Mouse (Mus musculus): ENCODE results near the gene Sel1l2. TPM values are rescaled to one million over a fixed set of nuclear protein-coding genes. Genes with fewer than 3 reads are reported as not detected.
A peak's percentile ranks its signal among the peaks of the same experiment; 100 is the strongest.

Sel1l2 gene
- polyA plus RNA-seq (2016; fragmentation: Nextera tagmentation; extraction: Ambion mirVana) = not detected in 2 replicates

DNA sequence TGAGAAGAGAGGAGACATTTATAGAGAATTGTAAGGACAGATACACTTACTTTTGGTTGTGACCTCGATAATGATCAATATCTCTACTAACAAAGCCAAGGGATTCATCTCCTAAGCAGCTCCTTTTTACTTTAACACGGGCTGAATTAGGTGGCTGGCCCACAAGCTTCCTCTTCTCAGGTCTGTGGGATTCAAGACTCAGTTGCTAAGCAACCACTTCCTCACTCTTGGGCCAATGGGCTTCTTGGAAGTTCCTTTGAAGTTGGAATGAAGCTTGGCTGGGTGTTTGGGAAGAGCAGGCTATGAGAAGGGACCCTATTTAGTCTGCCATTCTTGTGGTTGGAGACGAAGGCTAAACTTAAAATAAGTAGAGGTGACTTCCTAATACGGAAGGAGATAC lies at the start of gene Sel1l2:
Sel1l2 (minus strand) TSS at position 182 of the 400 bp plus-strand sequence.
- H3K9me3 ChIP-seq = no peaks in the 10 kb centered on the region
- no peak within 1 kb of the TSS for H3K27ac ChIP-seq
- no peaks in the 10 kb centered on the region for H3K36me3 ChIP-seq
- no peak within 1 kb of the TSS for H3K9ac ChIP-seq
- H3K4me1 ChIP-seq = no peaks in the 10 kb centered on the region
- H3K27me3 ChIP-seq = no peaks in the 10 kb centered on the region
- no peak within 1 kb of the TSS for H3K4me2 ChIP-seq (replicated peaks)
- ATAC-seq (ENCODE audit: insufficient number of reproducible peaks, insufficient read depth, low FRiP score, low TSS enrichment) = no peak
- no peak within 1 kb of the TSS for H3K4me3 ChIP-seq
- WGBS = 43% methylated on average over 4 of the region's 4 CpGs

DNA sequence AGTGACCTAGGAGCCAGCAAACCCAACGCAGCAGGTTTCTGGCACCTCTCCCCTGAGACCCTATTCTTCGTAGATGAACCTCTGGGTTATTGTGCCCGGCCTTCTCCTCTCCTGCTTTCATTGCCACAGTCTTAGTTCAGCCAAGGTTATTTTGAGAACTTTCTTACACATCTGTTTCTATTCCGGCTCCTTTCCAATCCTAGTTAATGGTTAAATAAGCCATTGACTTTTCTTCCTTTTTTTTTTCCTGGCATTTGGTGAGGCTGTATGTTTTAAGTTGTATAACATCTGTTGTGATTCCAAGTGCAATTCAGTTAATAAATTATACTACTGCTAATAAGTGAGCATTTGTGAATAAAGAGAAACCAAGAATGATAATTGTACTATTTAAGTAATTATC lies 49.6 kb upstream of the Sel1l2 start:
- Histone ChIP-seq H3K9ac (no peak overlapping the region), H3K4me3 (no peak overlapping the region), H3K27me3 (no peaks in the 10 kb centered on the region), H3K27ac (no peak overlapping the region), H3K4me1 (no peaks in the 10 kb centered on the region), H3K9me3 (no peaks in the 10 kb centered on the region), H3K36me3 (no peaks in the 10 kb centered on the region), H3K4me2 (replicated peaks) (no peak overlapping the region)
- no peak for ATAC-seq (ENCODE audit: insufficient number of reproducible peaks, insufficient read depth, low FRiP score, low TSS enrichment)
- WGBS = 57% methylated on average over 4 of the region's 4 CpGs

DNA sequence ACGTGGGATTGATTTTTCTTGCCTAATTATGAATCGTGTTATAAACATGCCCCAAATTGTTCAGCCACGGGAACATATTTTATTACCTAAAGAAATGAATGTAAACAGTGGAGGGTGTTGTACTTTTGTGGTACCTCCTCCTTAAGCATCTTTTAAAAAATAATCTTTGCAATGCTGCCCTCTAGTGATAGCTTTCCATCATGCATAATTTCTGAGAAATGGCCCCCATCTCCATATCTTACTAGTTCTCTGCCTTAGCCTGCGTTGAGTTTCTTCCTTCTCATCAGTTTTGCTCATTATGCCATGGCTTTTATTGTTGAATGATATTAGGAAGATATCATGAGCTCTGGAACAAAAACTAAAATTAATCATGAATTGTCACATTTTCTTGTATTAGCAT lies 37.8 kb upstream of the Sel1l2 start:
- no peaks in the 10 kb centered on the region for H3K36me3 ChIP-seq
- H3K4me1 ChIP-seq = no peaks in the 10 kb centered on the region
- H3K27ac ChIP-seq = no peak overlapping the region
- no peak overlapping the region for H3K9ac ChIP-seq
- no peak overlapping the region for H3K4me2 ChIP-seq (replicated peaks)
- WGBS = 15% methylated on average over 4 of the region's 4 CpGs
- no peak for ATAC-seq (ENCODE audit: insufficient number of reproducible peaks, insufficient read depth, low FRiP score, low TSS enrichment)
- H3K27me3 ChIP-seq = no peaks in the 10 kb centered on the region
- no peaks in the 10 kb centered on the region for H3K9me3 ChIP-seq
- no peak overlapping the region for H3K4me3 ChIP-seq

DNA sequence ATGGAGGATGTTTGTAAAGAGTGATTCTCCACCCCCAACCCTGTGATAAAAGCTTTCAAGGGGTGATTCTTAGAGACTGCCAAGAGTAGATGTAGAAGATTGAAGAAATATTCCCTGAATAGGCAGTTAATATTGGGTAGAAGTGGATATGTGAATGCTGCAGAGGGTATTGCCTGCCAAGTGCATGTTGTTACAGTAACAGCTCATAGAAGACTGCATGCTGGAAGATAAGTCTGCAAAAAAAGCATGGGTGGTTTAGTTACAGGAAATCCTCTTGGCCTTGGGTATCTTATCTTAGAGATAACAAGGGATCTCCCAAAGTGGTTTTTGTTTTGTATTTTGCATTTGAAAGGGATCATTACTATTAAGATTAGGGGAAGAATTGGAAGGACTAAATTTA lies 36.3 kb upstream of the Sel1l2 start:
- ATAC-seq (ENCODE audit: insufficient number of reproducible peaks, insufficient read depth, low FRiP score, low TSS enrichment) = no peak
- Histone ChIP-seq H3K27ac (no peak overlapping the region), H3K4me2 (replicated peaks) (no peak overlapping the region), H3K9ac (no peak overlapping the region), H3K4me3 (no peak overlapping the region), H3K36me3 (no peaks in the 10 kb centered on the region), H3K4me1 (no peaks in the 10 kb centered on the region), H3K27me3 (no peaks in the 10 kb centered on the region), H3K9me3 (no peaks in the 10 kb centered on the region)

DNA sequence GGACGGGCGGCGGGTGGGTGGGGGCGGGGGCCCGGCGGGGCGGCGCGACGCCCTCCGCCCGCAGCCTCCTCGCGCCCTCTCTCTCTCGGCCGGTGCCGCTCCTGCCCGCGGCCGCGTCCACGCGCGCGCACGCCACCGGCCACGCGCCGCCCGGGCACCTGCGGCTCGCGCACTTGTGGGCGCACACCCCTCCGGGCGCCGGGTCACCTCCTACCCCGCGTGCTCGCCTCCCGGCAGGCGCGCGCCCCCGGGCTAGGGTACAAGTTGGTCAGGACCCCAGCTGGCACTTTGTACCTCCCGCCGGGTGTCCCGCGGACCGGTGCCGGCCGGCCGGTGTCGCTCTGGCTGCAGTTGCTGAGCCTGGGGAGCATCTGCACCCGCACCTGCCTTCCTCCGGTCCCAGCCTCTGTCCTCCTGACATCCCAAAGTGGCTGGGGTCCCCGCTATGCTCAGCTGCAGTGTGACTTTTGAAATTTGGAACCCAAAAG lies 6.3 kb upstream of the Sel1l2 start:
- Histone ChIP-seq H3K36me3 (no peaks in the 10 kb centered on the region), H3K27ac (0 out of 2 replicates have a peak overlapping the region, but pooled peaks have one; percentile 11), H3K9ac (peak overlapping the region; percentile 72), H3K4me3 (peak overlapping the region; percentile 84), H3K27me3 (no peaks in the 10 kb centered on the region), H3K9me3 (no peaks in the 10 kb centered on the region), H3K4me2 (replicated peaks) (peak overlapping the region; percentile 94), H3K4me1 (0 out of 2 replicates have a peak, but pooled peaks cover 4% of the 10 kb centered on the region)
- peak; percentile 59 for ATAC-seq (ENCODE audit: insufficient number of reproducible peaks, insufficient read depth, low FRiP score, low TSS enrichment)
- under 1% methylated on average over 45 of the region's 58 CpGs for WGBS

DNA sequence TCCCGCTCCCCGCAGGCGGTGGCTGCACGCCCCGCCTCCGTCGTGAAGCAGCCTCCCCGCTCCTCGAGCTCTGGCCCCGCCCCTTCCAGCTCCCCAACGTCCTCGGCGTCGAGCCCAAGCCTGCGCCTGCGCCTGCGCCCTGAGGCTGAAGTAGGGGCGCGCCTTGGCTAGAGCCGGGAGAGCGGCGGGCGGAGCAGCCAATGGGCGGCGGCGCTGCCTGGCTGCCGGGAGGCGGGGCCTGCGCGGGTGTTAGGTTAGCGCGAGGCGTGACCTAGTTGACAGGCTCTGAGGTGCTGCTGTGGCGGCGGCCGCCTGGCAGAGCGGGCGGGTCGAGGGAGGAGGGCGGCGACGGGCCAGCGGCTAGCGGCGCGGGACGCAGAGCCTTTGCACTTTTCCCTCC lies 5.7 kb upstream of the Sel1l2 start, which contains the start of gene Macrod2:
Macrod2 (plus strand) TSS at position 131 of the 400 bp plus-strand sequence.
- 0 out of 2 replicates have a peak within 1 kb of the TSS, but pooled peaks have one; percentile 11 for H3K27ac ChIP-seq
- under 1% methylated on average over 46 of the region's 47 CpGs for WGBS

DNA sequence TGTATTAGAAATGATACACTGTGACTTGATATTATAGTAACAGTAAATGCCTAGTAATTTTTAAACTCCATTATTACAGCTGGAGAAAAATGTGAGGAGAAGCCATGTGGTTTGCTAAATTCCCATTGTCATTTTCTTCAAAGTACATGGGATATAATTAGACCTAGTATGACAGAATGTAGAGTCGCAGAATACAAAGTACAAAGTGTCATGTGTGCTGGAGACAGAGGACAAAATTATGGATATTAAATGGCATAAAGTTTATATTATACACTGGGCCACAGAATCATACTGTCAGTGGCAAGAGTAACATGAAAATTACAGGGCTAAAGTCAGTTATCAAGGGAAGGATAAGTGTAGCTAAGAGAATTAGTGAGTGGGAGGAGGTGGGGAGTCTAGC lies 24.7 kb downstream of the Sel1l2 start:
- Histone ChIP-seq H3K36me3 (no peaks in the 10 kb centered on the region), H3K9me3 (no peaks in the 10 kb centered on the region), H3K27me3 (no peaks in the 10 kb centered on the region), H3K27ac (no peak overlapping the region), H3K4me2 (replicated peaks) (no peak overlapping the region), H3K4me3 (no peak overlapping the region), H3K9ac (no peak overlapping the region), H3K4me1 (no peaks in the 10 kb centered on the region)
- WGBS = 65% methylated on average over 1 of the region's 1 CpGs
- ATAC-seq (ENCODE audit: insufficient number of reproducible peaks, insufficient read depth, low FRiP score, low TSS enrichment) = no peak

More for the DNA sequence above, 5.7 kb upstream of the Sel1l2 start, which contains the start of gene Macrod2:
- peak; percentile 98 for ATAC-seq (ENCODE audit: insufficient number of reproducible peaks, insufficient read depth, low FRiP score, low TSS enrichment)
- Histone ChIP-seq H3K4me1 (0 out of 2 replicates have a peak, but pooled peaks cover 4% of the 10 kb centered on the region), H3K9ac (peak within 1 kb of the TSS; percentile 72), H3K4me2 (replicated peaks) (peak within 1 kb of the TSS; percentile 94), H3K4me3 (peak within 1 kb of the TSS; percentile 84), H3K9me3 (no peaks in the 10 kb centered on the region), H3K36me3 (no peaks in the 10 kb centered on the region), H3K27me3 (no peaks in the 10 kb centered on the region)

DNA sequence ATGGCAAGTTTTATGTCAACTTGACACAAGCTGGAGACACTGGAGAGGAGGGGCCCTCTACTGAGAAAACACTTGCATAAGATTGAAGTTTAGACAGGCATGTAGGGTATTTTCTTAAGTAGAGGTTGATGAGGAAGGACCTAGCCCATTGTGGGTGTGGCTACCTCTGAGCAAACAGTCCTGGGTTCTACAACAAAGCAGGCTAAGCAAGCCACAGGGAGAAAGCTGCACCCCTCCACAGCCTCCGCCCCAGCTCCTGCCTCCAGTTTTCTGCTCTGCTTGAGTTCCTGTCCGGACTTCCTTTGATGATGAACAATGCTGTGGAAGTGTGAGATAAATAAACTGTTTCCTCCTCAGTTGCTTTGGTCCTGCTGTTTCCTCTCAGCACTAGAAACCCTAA lies 29.6 kb downstream of the Sel1l2 start:
- H3K27me3 ChIP-seq = no peaks in the 10 kb centered on the region
- no peak overlapping the region for H3K4me2 ChIP-seq (replicated peaks)
- 58% methylated on average over 2 of the region's 2 CpGs for WGBS
- H3K9me3 ChIP-seq = no peaks in the 10 kb centered on the region
- H3K9ac ChIP-seq = no peak overlapping the region
- no peaks in the 10 kb centered on the region for H3K4me1 ChIP-seq
- H3K4me3 ChIP-seq = no peak overlapping the region
- H3K27ac ChIP-seq = no peak overlapping the region
- H3K36me3 ChIP-seq = no peaks in the 10 kb centered on the region
- ATAC-seq (ENCODE audit: insufficient number of reproducible peaks, insufficient read depth, low FRiP score, low TSS enrichment) = no peak

DNA sequence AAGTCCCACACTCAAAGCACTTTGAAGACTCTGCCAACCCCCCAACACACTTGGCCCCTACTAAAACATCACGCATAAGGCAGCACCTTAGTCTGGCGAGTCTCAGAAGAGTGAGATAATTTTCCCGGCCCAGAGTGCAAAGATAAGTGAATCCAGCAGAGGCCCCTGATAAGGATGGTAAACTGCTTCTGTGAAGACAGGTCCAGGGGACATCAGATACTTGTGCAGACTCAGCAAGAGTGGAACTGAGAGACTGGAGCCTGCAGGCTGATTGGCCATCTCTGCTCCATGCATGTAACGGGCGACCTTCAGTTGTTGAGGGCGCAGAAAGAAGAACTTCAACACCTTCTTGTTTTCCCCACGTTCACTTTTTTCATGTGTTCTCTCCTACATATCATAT lies 47.1 kb downstream of the Sel1l2 start:
- Histone ChIP-seq H3K9ac (no peak overlapping the region), H3K4me3 (no peak overlapping the region), H3K36me3 (no peaks in the 10 kb centered on the region), H3K9me3 (no peaks in the 10 kb centered on the region), H3K27ac (no peak overlapping the region), H3K4me1 (no peaks in the 10 kb centered on the region), H3K27me3 (no peaks in the 10 kb centered on the region), H3K4me2 (replicated peaks) (no peak overlapping the region)
- no peak for ATAC-seq (ENCODE audit: insufficient number of reproducible peaks, insufficient read depth, low FRiP score, low TSS enrichment)
- 89% methylated on average over 7 of the region's 7 CpGs for whole genome bisulfite sequencing

DNA sequence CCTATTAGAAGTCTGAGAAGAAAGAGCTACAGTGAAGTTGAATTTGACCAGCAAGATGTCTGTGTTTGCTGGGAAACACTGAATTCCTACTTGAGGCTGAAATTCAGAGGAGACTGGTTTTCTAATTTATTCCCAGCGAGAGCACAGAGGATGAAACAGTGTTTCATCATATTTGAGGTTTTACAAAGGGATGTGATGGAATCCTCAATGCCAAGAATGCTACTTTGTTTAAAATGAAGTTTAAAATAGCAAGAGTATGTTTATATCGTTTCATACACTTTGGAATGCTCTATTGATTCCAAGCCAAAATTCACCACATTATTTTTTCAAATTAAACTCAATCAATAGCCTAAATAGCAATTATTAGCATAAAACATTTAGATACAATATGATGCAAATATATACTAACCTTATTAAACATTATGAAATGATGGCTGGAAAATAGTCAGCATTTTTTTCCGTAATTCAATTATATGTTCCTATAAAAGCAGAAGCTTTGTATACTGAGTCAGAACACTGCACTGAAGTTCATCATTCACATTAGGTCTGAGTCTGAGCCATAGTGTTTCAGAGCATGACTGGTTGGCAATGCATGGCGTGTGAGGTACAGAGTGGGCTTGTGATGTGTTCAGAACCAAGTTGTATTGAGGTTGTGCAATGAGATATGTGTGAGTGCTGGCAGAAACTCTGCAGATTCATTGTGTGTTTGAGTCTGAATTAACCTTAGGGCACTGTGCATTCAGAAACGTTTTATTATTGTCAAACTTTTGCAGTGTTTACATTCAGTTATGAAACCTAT lies 58.8 kb downstream of the Sel1l2 start:
- Histone ChIP-seq H3K4me2 (replicated peaks) (no peak overlapping the region), H3K4me3 (no peak overlapping the region), H3K9me3 (no peaks in the 10 kb centered on the region), H3K4me1 (no peaks in the 10 kb centered on the region), H3K27ac (no peak overlapping the region), H3K27me3 (no peaks in the 10 kb centered on the region), H3K9ac (no peak overlapping the region), H3K36me3 (no peaks in the 10 kb centered on the region)
- no peak for ATAC-seq (ENCODE audit: insufficient number of reproducible peaks, insufficient read depth, low FRiP score, low TSS enrichment)
- 76% methylated on average over 5 of the region's 5 CpGs for WGBS

DNA sequence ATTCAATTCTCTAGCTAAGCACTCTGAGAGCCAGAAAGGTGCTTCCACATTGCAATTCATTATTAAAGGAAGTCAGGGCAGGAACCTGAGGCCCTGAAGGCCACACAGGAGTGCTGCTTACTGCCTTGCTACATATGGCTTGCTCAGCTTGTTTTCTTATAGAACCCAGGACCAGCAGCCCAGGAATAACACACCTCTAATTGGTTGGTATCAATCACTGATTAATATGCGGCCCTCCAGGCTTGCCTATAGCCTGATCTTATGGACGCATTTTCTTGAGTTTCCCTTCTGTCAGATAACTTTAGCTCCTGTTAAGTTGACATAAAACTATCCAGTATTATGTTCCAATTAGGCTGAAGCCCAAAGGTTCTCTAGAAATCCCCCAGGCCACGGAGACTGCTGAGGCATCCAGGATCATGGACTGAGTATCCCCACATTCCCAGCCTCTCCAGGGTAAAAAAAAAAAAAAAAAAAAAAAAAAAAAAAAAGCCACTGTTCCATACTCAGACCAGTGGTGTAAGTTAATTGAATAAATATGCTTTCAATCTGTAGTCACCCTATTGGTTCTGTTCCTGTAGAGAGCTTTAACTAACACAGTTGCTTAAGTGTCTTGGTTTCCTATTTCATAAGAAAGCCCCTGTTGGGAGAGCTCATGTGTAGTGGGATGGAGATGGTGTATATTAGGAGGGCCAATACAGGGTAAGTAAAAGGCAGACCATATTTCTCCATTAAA lies 86.4 kb downstream of the Sel1l2 start:
- Histone ChIP-seq H3K4me2 (replicated peaks) (no peak overlapping the region), H3K9ac (no peak overlapping the region), H3K27ac (no peak overlapping the region), H3K4me1 (no peaks in the 10 kb centered on the region), H3K4me3 (no peak overlapping the region), H3K27me3 (no peaks in the 10 kb centered on the region), H3K36me3 (no peaks in the 10 kb centered on the region), H3K9me3 (no peaks in the 10 kb centered on the region)
- 39% methylated on average over 3 of the region's 3 CpGs for WGBS
- ATAC-seq (ENCODE audit: insufficient number of reproducible peaks, insufficient read depth, low FRiP score, low TSS enrichment) = 0 out of 2 replicates have a peak, but pooled peaks have one; percentile 52

DNA sequence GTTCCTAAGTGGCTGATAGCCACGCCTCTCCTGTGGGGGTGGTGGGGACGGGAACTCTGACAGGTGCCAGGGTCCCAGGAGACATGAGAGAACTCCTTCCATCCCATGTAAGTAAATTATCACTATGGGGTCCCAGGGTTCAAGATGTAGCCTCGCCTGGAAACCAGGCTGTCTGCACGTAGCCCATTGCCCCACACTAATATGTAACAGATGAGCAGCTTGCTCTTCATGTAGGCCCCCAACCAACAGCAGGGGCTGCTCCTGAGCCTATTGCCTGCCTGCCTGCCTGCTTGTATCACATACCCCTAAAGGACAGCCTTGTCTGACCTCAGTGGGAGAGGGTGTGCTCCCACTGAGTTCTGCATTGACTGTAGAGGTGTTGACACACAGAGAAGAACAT lies 92.4 kb downstream of the Sel1l2 start:
- Histone ChIP-seq H3K4me2 (replicated peaks) (no peak overlapping the region), H3K27me3 (no peaks in the 10 kb centered on the region), H3K27ac (no peak overlapping the region), H3K9ac (no peak overlapping the region), H3K4me3 (no peak overlapping the region), H3K9me3 (no peaks in the 10 kb centered on the region), H3K4me1 (no peaks in the 10 kb centered on the region), H3K36me3 (no peaks in the 10 kb centered on the region)
- WGBS = 19% methylated on average over 4 of the region's 4 CpGs
- peak; percentile 69; the same call in 1 of the 2 replicates for ATAC-seq (ENCODE audit: insufficient number of reproducible peaks, insufficient read depth, low FRiP score, low TSS enrichment)
